Mouse (Mus musculus): ENCODE data around the gene Thap12. TPM values are rescaled to one million over a fixed set of nuclear protein-coding genes. Genes with fewer than 3 reads are reported as not detected.

Thap12 gene
- polyA plus RNA-seq, 2 experiments = 9.5 to 13.6 TPM

GRCm38 (mm10) chr7:98760126-98760525 is 57.2 kb downstream of the Thap12 start:
- Histone ChIP-seq H3K9ac (replicated peaks) (no peak overlapping the region), H3K36me3 (replicated peaks; ENCODE audit: control insufficient read depth, insufficient read depth, low read depth) (no peaks in the 10 kb centered on the region), H3K4me1 (replicated peaks; ENCODE audit: control insufficient read depth in 2 of 2, insufficient read depth in 2 of 2, low read length in 1 of 2) (no peaks in the 10 kb centered on the region), H3K27me3 (ENCODE audit: control insufficient read depth, insufficient read depth, low read length) (no peaks in the 10 kb centered on the region), H3K9me3 (ENCODE audit: control insufficient read depth, low read length) (no peaks in the 10 kb centered on the region), H3K4me2 (ENCODE audit: low read depth) (no peak overlapping the region), H3K4me3 (ENCODE audit: insufficient read depth in 1 of 2, low read depth in 2 of 2, low read length in 2 of 2) (no peak overlapping the region), H3K27ac (no peak overlapping the region)
- ATAC-seq (ENCODE audit: insufficient read depth) (no peak), DNase-seq (ENCODE audit: low read depth in 3 of 3, low spot score in 3 of 3) (no peak)
- no peak for TF ChIP-seq CTCF (IDR thresholded peaks at IDR 0.05; ENCODE audit: low read depth)
- no peak for TF ChIP-seq EP300 (IDR thresholded peaks at IDR 0.05; ENCODE audit: low read depth)
- WGBS (ENCODE audit: insufficient replicate concordance) = 77% methylated on average over 5 of the region's 5 CpGs

DNA sequence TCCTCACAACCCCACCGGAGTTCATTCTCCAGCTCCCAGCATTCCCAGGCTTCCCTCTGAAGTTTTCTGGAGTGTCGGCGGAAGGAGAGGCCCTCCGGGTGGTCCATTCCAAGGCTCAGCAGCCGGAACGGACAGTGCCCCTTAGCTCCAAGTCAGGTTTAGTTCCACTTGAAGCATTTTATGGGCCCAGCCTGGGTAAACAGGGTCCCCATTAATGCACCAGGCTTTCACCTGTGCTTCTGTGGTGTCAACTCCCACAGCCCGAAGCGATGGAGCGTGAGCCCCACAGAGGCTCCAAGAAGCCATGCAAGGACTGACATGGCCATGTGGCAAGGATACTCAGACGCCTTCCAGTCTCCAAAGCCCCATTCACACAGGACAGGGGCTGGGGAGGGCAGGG is 61.0 kb downstream of the Thap12 start:
- 75% methylated on average over 10 of the region's 10 CpGs for WGBS (ENCODE audit: insufficient replicate concordance)
- no peaks in the 10 kb centered on the region; the same call in 1 of the 2 replicates for H3K27me3 ChIP-seq (ENCODE audit: control insufficient read depth, insufficient read depth, low read length)
- no peak for DNase-seq (ENCODE audit: low read depth in 3 of 3, low spot score in 3 of 3)
- no peak for TF ChIP-seq EP300 (IDR thresholded peaks at IDR 0.05; ENCODE audit: low read depth)
- no peak for TF ChIP-seq CTCF (IDR thresholded peaks at IDR 0.05; ENCODE audit: low read depth)
- H3K36me3 ChIP-seq (replicated peaks; ENCODE audit: control insufficient read depth, insufficient read depth, low read depth) = no peaks in the 10 kb centered on the region
- H3K9me3 ChIP-seq (ENCODE audit: control insufficient read depth, low read length) = no peaks in the 10 kb centered on the region
- H3K9ac ChIP-seq (replicated peaks) = no peak overlapping the region
- no peaks in the 10 kb centered on the region for H3K4me1 ChIP-seq (replicated peaks; ENCODE audit: control insufficient read depth in 2 of 2, insufficient read depth in 2 of 2, low read length in 1 of 2)
- H3K4me3 ChIP-seq (ENCODE audit: insufficient read depth in 1 of 2, low read depth in 2 of 2, low read length in 2 of 2) = no peak overlapping the region
- no peak for ATAC-seq (ENCODE audit: insufficient read depth)
- H3K4me2 ChIP-seq (ENCODE audit: low read depth) = no peak overlapping the region
- H3K27ac ChIP-seq = no peak overlapping the region

DNA sequence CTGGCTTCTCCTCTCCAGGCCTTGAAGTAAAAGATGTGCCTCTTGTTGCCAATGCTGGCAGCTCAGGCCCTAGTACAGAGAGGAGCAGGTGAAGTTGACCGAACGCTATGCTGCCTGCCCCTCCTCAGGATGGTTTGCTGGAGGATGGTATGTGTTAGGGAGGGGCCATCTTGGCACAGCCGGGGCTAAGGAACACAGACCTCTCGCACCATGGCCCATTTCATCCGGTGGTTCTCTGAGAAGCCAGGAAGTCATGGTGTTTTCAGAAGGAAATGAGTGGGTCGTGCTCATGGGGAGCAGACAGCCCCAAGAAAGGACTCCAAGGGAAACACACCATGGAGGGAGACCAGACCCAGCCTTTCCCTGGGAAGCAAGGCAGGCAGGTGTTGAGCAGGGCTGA is 64.4 kb downstream of the Thap12 start:
- no peaks in the 10 kb centered on the region for H3K9me3 ChIP-seq (ENCODE audit: control insufficient read depth, low read length)
- DNase-seq (ENCODE audit: low read depth in 3 of 3, low spot score in 3 of 3) (no peak), ATAC-seq (ENCODE audit: insufficient read depth) (no peak)
- H3K36me3 ChIP-seq (replicated peaks; ENCODE audit: control insufficient read depth, insufficient read depth, low read depth) = no peaks in the 10 kb centered on the region
- H3K4me1 ChIP-seq (replicated peaks; ENCODE audit: control insufficient read depth in 2 of 2, insufficient read depth in 2 of 2, low read length in 1 of 2) = 0 out of 4 replicates have a peak, but pooled peaks cover 0 to 6% of the 10 kb centered on the region in 2 experiments
- no peak overlapping the region for H3K9ac ChIP-seq (replicated peaks)
- no peak for TF ChIP-seq EP300 (IDR thresholded peaks at IDR 0.05; ENCODE audit: low read depth)
- no peak for TF ChIP-seq CTCF (IDR thresholded peaks at IDR 0.05; ENCODE audit: low read depth)
- H3K27me3 ChIP-seq (ENCODE audit: control insufficient read depth, insufficient read depth, low read length) = no peaks in the 10 kb centered on the region; the same call in 1 of the 2 replicates
- WGBS (ENCODE audit: insufficient replicate concordance) = 29% methylated on average over 6 of the region's 6 CpGs
- H3K4me3 ChIP-seq (ENCODE audit: insufficient read depth in 1 of 2, low read depth in 2 of 2, low read length in 2 of 2) = no peak overlapping the region
- no peak overlapping the region for H3K4me2 ChIP-seq (ENCODE audit: low read depth)
- H3K27ac ChIP-seq = no peak overlapping the region

Other genes starting within 250 kb of the Thap12 start
- gene Lrrc32, start 213.8 kb upstream of the Thap12 start, polyA plus RNA-seq (2012; rRNA removed) = 3.6 and 4.4 TPM in 2 replicates
- 4.7 and 5.5 TPM in 2 replicates for gene Lrrc32, start 213.8 kb upstream of the Thap12 start, polyA plus RNA-seq (2014; fragmentation: Nextera tagmentation; extraction: Ambion mirVana)
- 8.0 and 8.6 TPM in 2 replicates for gene Emsy, start 46.3 kb upstream of the Thap12 start, polyA plus RNA-seq (2012; rRNA removed)
- gene Emsy, start 46.3 kb upstream of the Thap12 start, polyA plus RNA-seq (2014; fragmentation: Nextera tagmentation; extraction: Ambion mirVana) = 7.5 and 8.0 TPM in 2 replicates
- gene Wnt11, start 132.0 kb downstream of the Thap12 start, polyA plus RNA-seq (2012; rRNA removed) = 0.93 and 0.95 TPM in 2 replicates
- gene Wnt11, start 132.0 kb downstream of the Thap12 start, polyA plus RNA-seq (2014; fragmentation: Nextera tagmentation; extraction: Ambion mirVana) = 0.46 and 0.48 TPM in 2 replicates

All from liver, embryonic 14.5 days (tissue).